In genomic region chr14:19740147-19740738, GRCm38 (mm10) we compare ENCODE assay signal across 22 mouse cellular contexts. TPM values are rescaled to one million over a fixed set of nuclear protein-coding genes. Genes with fewer than 3 reads are reported as not detected.
A peak's percentile ranks its signal among the peaks of the same experiment; 100 is the strongest.
DNase-seq lines count a peak whose midpoint lies in the region; ATAC-seq and TF ChIP-seq lines count a peak whose summit lies in the region.
"Had no signal": no experiment of that assay in that cellular context is flagged by ENCODE, and none has a peak within 500 bp of the region (broad histone marks: within the 10 kb centered on the region; RNA-seq: fewer than 3 reads in every experiment).

No protein-coding gene starts in this region.

- H3K4me2 ChIP-seq in forebrain, embryonic 14.5 days (ENCODE audit: low read length) = no peak overlapping the region
- H3K4me2 ChIP-seq in kidney, embryonic 16.5 days (replicated peaks; ENCODE audit: low read depth, low read length) = no peak overlapping the region
- no peak overlapping the region for H3K4me2 ChIP-seq in forebrain, postnatal 0 days (ENCODE audit: low read depth)
- H3K4me2 ChIP-seq: embryonic facial prominence, embryonic 15.5 days; heart, embryonic 11.5 days; heart, embryonic 15.5 days; hindbrain, embryonic 13.5 days had no signal

- H3K9ac ChIP-seq in forebrain, embryonic 14.5 days (ENCODE audit: low read length) = no peak overlapping the region
- H3K9ac ChIP-seq in kidney, embryonic 16.5 days (replicated peaks; ENCODE audit: low read length) = no peak overlapping the region
- H3K9ac ChIP-seq in forebrain, postnatal 0 days = no peak overlapping the region
- H3K9ac ChIP-seq: embryonic facial prominence, embryonic 15.5 days; heart, embryonic 15.5 days; hindbrain, embryonic 13.5 days had no signal

- peak; percentile 39 for DNase-seq in forebrain, embryonic 14.5 days (ENCODE audit: low spot score)
- DNase-seq in forebrain, embryonic 10.5 days (ENCODE audit: extremely low spot score, low spot score) = no peak
- no peak for DNase-seq in kidney, adult 18-20 months
- peak; percentile 76 for DNase-seq in forebrain, postnatal 0 days
- DNase-seq in left cerebral cortex, postnatal 4 days = no peak
- DNase-seq: adrenal gland, postnatal 14 days; cerebellum, adult 18-20 months; embryo, embryonic 11 days; gastrocnemius, postnatal 36 days; heart, adult 18-20 months; heart, postnatal 14 days had no signal

- H3K9me3 ChIP-seq in forebrain, embryonic 14.5 days (replicated peaks; ENCODE audit: control insufficient read depth, low read length) = no peaks in the 10 kb centered on the region
- H3K9me3 ChIP-seq in forebrain, embryonic 10.5 days = no peaks in the 10 kb centered on the region
- H3K9me3 ChIP-seq in kidney, embryonic 16.5 days (ENCODE audit: low read length) = no peaks in the 10 kb centered on the region
- no peaks in the 10 kb centered on the region for H3K9me3 ChIP-seq in forebrain, postnatal 0 days (ENCODE audit: low read length)
- H3K9me3 ChIP-seq: embryonic facial prominence, embryonic 15.5 days; heart, embryonic 15.5 days; hindbrain, embryonic 13.5 days had no signal

- H3K27ac ChIP-seq in forebrain, embryonic 14.5 days (ENCODE audit: low read depth, low read length) = no peak overlapping the region
- H3K27ac ChIP-seq in forebrain, embryonic 10.5 days = no peak overlapping the region
- peak overlapping the region; percentile 46; the same call in 1 of the 2 replicates for H3K27ac ChIP-seq in kidney, embryonic 16.5 days (ENCODE audit: low read length)
- no peak overlapping the region; the same call in 1 of the 2 replicates for H3K27ac ChIP-seq in forebrain, postnatal 0 days (ENCODE audit: low read depth, low read length)
- H3K27ac ChIP-seq: embryonic facial prominence, embryonic 15.5 days; heart, embryonic 15.5 days; hindbrain, embryonic 13.5 days; hindbrain, postnatal 0 days had no signal

- WGBS in forebrain, embryonic 14.5 days = 85% methylated on average over 6 of the region's 6 CpGs
- 91% methylated on average over 6 of the region's 6 CpGs for WGBS in forebrain, embryonic 10.5 days
- 84% methylated on average over 6 of the region's 6 CpGs for WGBS in kidney, embryonic 16.5 days
- WGBS in forebrain, postnatal 0 days = 61% methylated on average over 6 of the region's 6 CpGs

- H3K4me1 ChIP-seq in forebrain, embryonic 14.5 days (ENCODE audit: control insufficient read depth, insufficient read depth, low read length) = peaks cover 3% of the 10 kb centered on the region; the same call in 1 of the 2 replicates
- peaks cover 34% of the 10 kb centered on the region for H3K4me1 ChIP-seq in forebrain, embryonic 10.5 days
- peaks cover 39% of the 10 kb centered on the region for H3K4me1 ChIP-seq in kidney, embryonic 16.5 days (ENCODE audit: insufficient read depth, low read length)
- H3K4me1 ChIP-seq in forebrain, postnatal 0 days (ENCODE audit: insufficient read depth) = no peaks in the 10 kb centered on the region

- no peaks in the 10 kb centered on the region for H3K27me3 ChIP-seq in forebrain, embryonic 14.5 days (replicated peaks; ENCODE audit: control insufficient read depth, insufficient read depth, low read length)
- no peaks in the 10 kb centered on the region for H3K27me3 ChIP-seq in forebrain, embryonic 10.5 days (ENCODE audit: poor library complexity, severe bottlenecking)
- H3K27me3 ChIP-seq in kidney, embryonic 16.5 days (ENCODE audit: insufficient read depth, low read length) = 0 out of 2 replicates have a peak, but pooled peaks cover 3% of the 10 kb centered on the region
- no peaks in the 10 kb centered on the region for H3K27me3 ChIP-seq in forebrain, postnatal 0 days (ENCODE audit: insufficient read depth, low read length)
- H3K27me3 ChIP-seq: CH12.LX; embryonic facial prominence, embryonic 15.5 days; heart, embryonic 15.5 days; hindbrain, embryonic 13.5 days; Patski had no signal

- TF ChIP-seq CTCF in forebrain, postnatal 0 days (IDR thresholded peaks at IDR 0.05; ENCODE audit: low read depth) = no peak

- no peaks in the 10 kb centered on the region for H3K36me3 ChIP-seq in forebrain, embryonic 14.5 days (ENCODE audit: control insufficient read depth, insufficient read depth, low read length)
- H3K36me3 ChIP-seq in forebrain, embryonic 10.5 days (replicated peaks) = no peaks in the 10 kb centered on the region
- H3K36me3 ChIP-seq in kidney, embryonic 16.5 days (ENCODE audit: insufficient read depth, low read length) = no peaks in the 10 kb centered on the region
- no peaks in the 10 kb centered on the region for H3K36me3 ChIP-seq in forebrain, postnatal 0 days (ENCODE audit: insufficient read depth)
- H3K36me3 ChIP-seq: embryonic facial prominence, embryonic 15.5 days; heart, embryonic 15.5 days; hindbrain, embryonic 13.5 days had no signal

- no peak overlapping the region for H3K4me3 ChIP-seq in forebrain, embryonic 14.5 days (ENCODE audit: low read depth, low read length)
- H3K4me3 ChIP-seq in forebrain, embryonic 10.5 days = no peak overlapping the region
- H3K4me3 ChIP-seq in kidney, embryonic 16.5 days (ENCODE audit: low read length) = no peak overlapping the region
- no peak overlapping the region for H3K4me3 ChIP-seq in forebrain, postnatal 0 days (ENCODE audit: low read depth, low read length)
- H3K4me3 ChIP-seq: embryonic facial prominence, embryonic 15.5 days; erythroblast, embryonic 14.5 days; heart, embryonic 15.5 days; hindbrain, embryonic 13.5 days had no signal

- intact Hi-C loops in left cerebral cortex, postnatal 4 days (cut with DNase I) = no loop called here

- ATAC-seq in forebrain, embryonic 14.5 days = 0 out of 2 replicates have a peak, but pooled peaks have one; percentile 58
- ATAC-seq in kidney, embryonic 16.5 days (ENCODE audit: low FRiP score, low TSS enrichment) = no peak
- ATAC-seq in forebrain, postnatal 0 days = peak; percentile 91
- ATAC-seq: activated CD4-positive, CD25-positive, alpha-beta regulatory T cell, adult 4 months; hindbrain, postnatal 0 days had no signal

RNA-seq across cellular contexts. Expression of gene Nid2, which starts 10.8 kb away (rescaled TPM):
- 30.9 and 37.4 TPM in 2 replicates for polyA plus RNA-seq in forebrain, embryonic 14.5 days (2014; fragmentation: Nextera tagmentation; extraction: Ambion mirVana)
- 50.2 and 55.6 TPM in 2 replicates for polyA plus RNA-seq in forebrain, embryonic 10.5 days (2016; fragmentation: Nextera tagmentation; extraction: Ambion mirVana)
- polyA plus RNA-seq in kidney, embryonic 16.5 days (2015; fragmentation: Nextera tagmentation; extraction: Ambion mirVana) = 147 and 148 TPM in 2 replicates
- total RNA-seq in forebrain, postnatal 0 days (2014; rRNA removed) = 17.3 and 26.8 TPM in 2 replicates
- polyA plus RNA-seq in forebrain, postnatal 0 days (2015; fragmentation: Nextera tagmentation; extraction: Ambion mirVana) = 18.5 and 18.6 TPM in 2 replicates
- total RNA-seq in left cerebral cortex, postnatal 4 days (2021) = 10 to 100 TPM; 22.7 to 24.8 TPM
- total RNA-seq: hematopoietic stem cell, adult 5-6 weeks had no signal

Comparison
In these comparisons a context has a peak if more than half of its experiments do, and no peak if none do; other contexts are left out.
1. DNase-seq: peak in forebrain, embryonic 14.5 days (single experiment) and forebrain, postnatal 0 days (single experiment); none in forebrain, embryonic 10.5 days (single experiment), kidney, adult 18-20 months (single experiment) and left cerebral cortex, postnatal 4 days (single experiment).